Mouse (Mus musculus): ENCODE data around the gene Eno2.
A peak's percentile ranks its signal among the peaks of the same experiment; 100 is the strongest.
"Not testable (repeated sequence)": the region's sequence is repeated elsewhere in the genome, so short reads cannot be mapped to it uniquely, and the experiment has no call there.

The Eno2 gene

GRCm38 (mm10) chr6:124769101-124769765 lies at the start of gene Eno2:
Gene Eno2 (minus strand): TSS chr6:124769673.
- DNase-seq: peak; percentile 57 to 78

DNA sequence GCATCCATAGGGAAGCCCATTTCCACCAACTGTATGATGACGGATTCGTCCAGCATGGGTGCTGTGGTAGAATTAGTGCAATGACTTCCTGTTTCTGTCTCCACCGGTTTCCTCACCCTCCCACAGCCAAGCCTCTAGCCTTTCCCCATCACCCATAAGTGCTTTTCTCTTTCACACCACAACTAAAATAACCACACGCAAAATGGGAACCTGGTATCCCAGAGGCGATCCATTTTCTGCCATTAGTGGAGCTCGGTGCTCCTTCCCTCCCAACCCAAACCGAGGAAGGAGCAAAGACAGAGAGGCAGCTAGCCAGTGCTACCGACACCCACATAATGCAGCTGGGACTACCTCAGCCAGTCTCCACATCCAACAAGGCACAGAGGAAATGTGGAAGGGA lies 48.5 kb upstream of the Eno2 start:
- no peak for DNase-seq

- DNase-seq: no peak
These were observed 48.1 kb upstream of the Eno2 start for GRCm38 (mm10) chr6:124817563-124817962.

DNA sequence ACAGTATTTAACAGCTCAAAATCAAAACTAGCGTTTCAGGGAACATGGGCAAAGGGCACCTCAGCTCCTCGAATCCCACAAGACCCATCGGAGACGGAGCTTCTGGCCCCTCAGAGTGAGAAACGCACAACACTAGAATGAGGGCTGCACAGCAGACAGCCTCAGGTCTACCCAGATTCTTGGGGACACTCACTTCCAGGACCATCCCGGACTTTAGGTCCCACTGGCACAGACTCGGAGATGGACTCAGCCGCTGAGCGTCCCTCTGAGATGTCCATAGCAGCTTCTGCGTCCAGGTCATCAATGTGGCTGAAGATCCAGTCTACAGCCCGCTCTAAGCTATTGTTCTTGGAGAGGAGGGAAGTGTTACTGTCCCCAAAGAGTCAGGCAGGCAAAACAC lies 47.7 kb upstream of the Eno2 start:
- DNase-seq: no peak

DNA sequence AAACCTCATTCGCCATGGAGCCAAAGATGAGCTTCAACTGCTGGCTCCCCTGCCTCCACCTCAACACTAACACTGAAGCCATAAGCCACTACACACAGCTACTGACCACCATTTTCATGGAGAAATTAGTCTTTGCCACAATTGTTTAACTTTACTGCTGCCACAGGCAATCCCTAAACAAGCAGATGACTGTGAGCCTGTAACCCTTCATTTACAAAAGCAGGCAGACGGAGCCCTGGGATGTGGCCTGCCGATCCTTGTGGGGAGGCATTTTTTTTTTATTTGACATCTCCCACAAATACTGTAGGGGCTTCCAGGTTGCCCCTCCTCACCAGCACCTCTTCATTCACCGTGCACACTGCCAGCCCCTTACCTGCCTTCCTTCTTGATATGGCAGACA lies 47.1 kb upstream of the Eno2 start:
- no peak for DNase-seq

GRCm38 (mm10) chr6:124814858-124815774 lies 45.6 kb upstream of the Eno2 start:
- DNase-seq: no peak

DNA sequence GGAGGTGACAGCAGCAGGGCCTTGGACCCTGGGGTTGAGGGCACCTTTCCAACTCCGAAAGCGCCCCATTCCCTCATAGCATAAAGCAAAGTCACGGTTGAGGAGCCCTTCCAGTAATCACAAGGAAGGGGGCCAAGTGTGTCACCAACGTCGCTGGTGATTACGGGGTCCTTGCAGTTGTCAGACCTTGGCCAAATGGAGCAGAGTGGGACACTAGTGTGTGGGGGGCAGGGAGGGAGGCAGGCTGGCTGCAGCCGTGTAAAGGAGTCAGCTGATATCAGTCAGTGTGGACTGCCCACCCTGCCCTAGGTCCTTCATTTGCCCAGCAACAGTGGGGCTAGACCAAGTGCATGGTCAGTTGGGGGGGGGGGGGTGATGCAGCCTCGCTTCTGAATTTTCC lies 45.0 kb upstream of the Eno2 start:
- DNase-seq: no peak

DNA sequence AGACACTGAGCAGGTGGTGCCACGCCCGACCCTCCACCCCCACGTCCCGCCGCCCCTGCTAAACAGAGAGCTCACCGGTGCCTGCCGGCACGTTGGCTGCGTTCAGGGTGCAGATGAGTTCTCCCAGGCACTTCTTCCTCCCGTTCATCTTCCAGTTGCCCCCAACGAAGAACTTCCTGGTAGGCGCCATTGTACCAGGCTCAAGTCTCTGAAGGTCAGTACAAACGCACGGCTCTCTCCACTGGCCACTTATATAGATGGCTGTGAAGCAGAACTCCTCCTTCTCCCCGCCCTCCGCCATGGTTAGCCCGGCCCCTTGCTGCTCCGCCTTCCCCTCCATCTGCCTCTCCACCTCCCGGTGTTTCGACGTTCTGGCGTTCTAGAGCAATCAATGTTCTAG lies 44.5 kb upstream of the Eno2 start, which contains the start of gene Tpi1:
Tpi1 (minus strand) TSS at position 364 of the 400 bp plus-strand sequence.
- DNase-seq: peak; percentile 81 to 82

- peak; percentile 67 to 78 for DNase-seq
These were observed 44.0 kb upstream of the Eno2 start for GRCm38 (mm10) chr6:124813496-124813895.

DNA sequence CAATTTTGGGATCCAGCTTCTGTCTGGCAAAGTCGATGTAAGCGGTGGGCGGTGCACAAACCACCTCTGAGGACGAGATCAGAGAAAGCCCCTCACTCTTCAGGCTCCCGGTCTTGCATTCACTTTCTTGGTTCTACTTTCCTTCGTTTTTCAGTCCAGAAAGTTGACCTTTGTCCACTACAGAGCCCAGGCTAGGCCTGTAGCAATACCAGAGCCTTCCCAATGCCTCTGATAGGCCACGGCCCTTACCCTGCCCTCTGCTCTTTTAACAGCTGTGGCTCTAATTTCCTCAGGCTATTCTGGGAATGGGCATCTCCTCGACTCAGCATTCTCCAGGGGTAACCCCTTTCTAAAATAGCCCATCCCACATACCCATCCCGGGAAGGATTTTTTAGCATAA lies 43.4 kb upstream of the Eno2 start:
- DNase-seq: no peak

DNA sequence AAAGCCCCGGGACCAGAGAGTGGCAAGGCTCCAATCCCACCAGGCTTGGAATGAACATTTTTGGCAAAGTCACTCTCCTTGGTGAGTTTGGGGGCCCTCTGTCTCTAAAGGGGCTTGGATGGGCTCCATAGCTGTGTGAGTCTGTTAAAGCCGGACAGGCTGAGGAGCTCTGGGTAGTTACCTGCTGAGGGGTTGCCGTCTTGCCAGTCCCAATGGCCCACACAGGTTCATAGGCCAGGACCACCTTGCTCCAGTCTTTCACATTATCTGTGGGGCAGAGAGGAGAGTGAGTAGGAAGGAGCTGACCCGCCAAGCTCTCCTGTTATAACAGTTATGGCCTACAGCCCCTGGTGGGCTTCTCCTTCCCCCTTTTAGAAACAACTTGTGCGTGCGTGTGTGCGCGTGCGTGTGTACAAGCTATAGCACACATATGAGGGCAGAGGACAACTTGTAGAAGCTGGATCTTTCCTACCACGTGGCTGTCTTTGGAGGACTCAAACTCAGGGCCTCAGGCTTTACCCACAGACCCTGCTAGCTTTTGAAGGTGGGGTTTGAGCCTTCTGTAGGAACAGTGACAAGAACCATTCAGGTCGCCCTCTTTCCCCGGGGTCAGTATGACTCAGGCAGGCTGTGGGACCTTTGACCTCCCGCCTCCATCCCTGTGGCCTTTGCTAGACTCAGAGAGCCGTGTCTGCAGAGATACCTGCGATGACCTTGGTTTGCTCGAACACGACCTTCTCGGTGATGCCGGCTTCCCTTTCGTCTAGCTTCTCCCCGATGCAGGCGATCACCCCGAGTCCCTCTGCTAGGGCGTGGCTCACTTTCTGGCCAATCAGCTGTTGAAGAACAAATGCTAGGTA lies 42.5 kb upstream of the Eno2 start:
- no peak for DNase-seq

GRCm38 (mm10) chr6:124811403-124811665 lies 41.9 kb upstream of the Eno2 start:
- no peak for DNase-seq

GRCm38 (mm10) chr6:124810566-124811402 lies 41.3 kb upstream of the Eno2 start:
- not testable (repeated sequence) for DNase-seq

DNA sequence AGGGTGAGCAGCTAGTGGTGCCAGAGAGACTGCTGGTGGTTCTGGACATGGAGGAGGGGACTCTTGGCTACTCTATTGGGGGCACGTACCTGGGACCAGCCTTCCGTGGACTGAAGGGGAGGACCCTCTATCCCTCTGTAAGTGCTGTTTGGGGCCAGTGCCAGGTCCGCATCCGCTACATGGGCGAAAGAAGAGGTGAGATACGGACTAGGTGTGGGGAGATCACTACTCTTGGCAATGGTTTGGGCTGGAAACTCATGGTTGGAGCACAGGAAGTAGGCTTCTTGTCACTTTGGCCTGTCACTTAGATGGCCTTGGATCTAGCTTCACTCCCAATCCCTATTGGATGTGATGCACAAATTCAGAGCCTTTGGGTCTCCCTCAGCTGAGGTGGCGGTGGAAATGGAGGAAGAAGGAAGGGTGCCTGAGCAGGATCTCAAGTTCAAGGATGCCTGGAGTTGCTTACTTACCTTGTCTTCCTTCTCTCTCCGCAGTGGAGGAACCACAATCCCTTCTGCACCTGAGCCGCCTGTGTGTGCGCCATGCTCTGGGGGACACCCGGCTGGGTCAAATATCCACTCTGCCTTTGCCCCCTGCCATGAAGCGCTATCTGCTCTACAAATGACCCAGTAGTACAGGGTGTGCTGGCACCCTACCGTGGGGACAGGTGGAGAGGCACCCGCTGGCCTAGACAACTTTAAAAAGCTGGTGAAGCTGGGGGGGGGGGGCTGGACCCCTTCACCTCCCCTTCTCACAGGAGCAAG lies 40.5 kb upstream of the Eno2 start:
- DNase-seq: no peak

DNA sequence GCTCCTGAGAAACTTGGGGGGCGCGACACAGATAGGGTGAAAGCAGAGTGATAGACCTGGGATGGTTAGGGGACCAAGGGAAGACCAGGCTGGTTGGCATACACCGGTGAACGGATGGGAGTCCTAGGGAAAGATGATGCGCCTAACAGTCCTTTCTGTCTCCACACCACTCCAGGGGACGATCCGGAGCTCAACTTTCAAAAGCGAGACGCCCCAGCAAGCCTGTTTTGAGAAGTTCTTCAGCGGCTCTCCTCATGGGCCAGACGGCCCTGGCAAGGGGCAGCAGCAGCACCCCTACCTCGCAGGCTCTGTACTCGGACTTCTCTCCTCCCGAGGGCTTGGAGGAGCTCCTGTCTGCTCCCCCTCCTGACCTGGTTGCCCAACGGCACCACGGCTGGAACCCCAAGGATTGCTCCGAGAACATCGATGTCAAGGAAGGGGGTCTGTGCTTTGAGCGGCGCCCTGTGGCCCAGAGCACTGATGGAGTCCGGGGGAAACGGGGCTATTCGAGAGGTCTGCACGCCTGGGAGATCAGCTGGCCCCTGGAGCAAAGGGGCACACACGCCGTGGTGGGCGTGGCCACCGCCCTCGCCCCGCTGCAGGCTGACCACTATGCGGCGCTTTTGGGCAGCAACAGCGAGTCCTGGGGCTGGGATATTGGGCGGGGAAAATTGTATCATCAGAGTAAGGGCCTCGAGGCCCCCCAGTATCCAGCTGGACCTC lies 39.7 kb upstream of the Eno2 start:
- DNase-seq: peak; percentile 76

GRCm38 (mm10) chr6:124808358-124809012 lies 39.0 kb upstream of the Eno2 start, which contains the start of gene Spsb2:
Gene Spsb2 (plus strand): TSS chr6:124808661.
- DNase-seq: peak; percentile 35 to 43

DNA sequence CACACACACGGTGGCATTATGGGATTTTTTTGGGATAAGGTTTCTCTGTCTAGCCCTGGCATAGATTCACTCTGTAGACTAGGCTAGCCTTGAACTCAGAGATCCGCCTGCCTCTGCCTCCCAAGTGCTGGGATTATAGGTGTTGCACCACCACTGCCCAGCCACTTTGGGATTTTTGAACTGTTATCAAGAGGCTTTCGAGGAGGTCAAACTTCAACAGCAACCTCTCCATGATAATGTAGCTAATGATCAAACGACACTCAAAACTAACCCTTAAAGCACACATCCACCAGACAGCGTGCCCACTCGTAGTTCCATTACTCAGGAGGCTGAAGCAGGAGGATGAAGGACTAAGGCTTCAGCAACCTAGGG lies 38.5 kb upstream of the Eno2 start:
- DNase-seq: no peak

DNA sequence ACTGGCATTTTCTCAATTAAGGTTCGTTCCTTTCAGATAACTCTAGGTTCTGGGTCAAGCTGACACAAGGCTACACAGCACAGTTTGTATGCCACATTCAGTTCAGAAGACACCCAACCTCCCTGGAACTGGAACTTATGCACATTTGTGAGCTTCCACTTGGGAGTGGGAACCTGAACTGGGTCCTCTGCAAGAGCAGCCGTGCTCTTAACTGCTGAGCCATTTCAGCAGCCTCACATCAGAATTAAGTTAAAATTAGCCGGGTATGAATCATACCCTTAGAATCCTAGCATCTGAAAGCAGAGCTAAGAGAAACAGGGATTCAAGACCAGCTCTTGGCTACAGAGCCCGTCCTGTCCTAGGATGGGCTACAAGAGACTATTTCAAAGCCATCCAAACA lies 37.9 kb upstream of the Eno2 start:
- DNase-seq: no peak

DNA sequence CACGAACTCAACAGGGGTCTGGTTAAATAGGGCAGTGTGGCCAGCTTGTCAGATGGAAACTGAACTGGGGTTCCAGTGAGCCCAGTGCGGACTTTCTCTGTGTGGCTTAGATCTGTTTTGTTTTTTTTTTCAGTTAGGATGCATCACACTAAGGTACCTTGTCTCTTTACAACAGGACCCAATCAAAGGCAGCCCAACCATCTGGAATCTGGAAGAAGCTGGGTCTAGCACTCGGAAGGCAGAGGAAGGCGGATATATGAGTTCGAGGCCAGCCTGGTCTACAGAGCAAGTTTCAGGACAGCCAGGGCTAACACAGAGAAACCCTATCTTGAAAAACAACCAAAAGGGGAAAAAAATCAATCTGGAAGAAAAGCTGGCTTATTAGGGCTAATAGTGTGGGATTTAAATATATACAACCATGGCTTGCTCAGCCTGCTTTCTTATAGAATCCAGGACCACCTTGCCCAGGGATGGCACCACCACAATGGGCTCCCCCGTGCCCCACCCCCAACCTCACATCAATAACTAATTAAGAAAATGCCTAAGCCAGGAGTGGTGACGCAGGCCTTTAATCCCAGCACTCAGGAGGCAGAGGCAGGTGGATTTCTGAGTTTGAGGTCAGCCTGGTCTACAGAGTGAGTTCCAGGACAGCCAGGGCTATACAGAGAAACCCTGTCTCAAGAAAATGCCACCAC lies 37.1 kb upstream of the Eno2 start:
- no peak for DNase-seq
